Mouse (Mus musculus): ENCODE results near the gene Nxn.

Gene Nxn

GRCm38 (mm10) chr11:76260208-76261050, 138.5 kb downstream of the Nxn start:
- DNase-seq (ENCODE audit: low spot score), result no peak

- DNase-seq (ENCODE audit: low spot score), result no peak
These were observed 140.4 kb downstream of the Nxn start for GRCm38 (mm10) chr11:76258511-76258910.

GRCm38 (mm10) chr11:76257386-76257785, 141.6 kb downstream of the Nxn start:
- DNase-seq (ENCODE audit: low spot score), result no peak

DNA sequence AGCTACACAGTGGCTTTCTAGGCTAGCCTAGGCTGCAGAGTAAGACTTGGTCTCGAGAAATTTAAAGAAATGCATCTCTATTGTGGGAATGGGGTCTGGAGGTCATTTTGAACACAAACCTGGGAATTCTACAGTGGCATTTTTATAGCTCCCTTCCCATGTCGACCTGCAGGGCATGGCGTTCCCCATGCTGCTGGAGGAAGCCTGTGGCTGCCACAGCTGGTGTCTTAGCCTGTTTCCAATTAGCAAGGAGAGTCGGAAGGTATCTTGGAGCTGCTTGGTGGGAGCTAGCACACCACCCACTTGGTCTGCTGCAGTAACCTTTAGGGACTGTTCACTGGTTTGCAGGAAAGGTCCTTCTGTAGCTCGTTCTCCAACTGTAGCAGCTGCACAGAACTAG, 142.8 kb downstream of the Nxn start:
- DNase-seq (ENCODE audit: low spot score), result no peak

- DNase-seq (ENCODE audit: low spot score), result no peak
These were observed 143.4 kb downstream of the Nxn start for GRCm38 (mm10) chr11:76255431-76256001.

GRCm38 (mm10) chr11:76253918-76254264, 145.0 kb downstream of the Nxn start:
- no peak for DNase-seq (ENCODE audit: low spot score)

- peak; percentile 72 for DNase-seq (ENCODE audit: low spot score)
These were observed 145.6 kb downstream of the Nxn start for GRCm38 (mm10) chr11:76253145-76253917.

DNA sequence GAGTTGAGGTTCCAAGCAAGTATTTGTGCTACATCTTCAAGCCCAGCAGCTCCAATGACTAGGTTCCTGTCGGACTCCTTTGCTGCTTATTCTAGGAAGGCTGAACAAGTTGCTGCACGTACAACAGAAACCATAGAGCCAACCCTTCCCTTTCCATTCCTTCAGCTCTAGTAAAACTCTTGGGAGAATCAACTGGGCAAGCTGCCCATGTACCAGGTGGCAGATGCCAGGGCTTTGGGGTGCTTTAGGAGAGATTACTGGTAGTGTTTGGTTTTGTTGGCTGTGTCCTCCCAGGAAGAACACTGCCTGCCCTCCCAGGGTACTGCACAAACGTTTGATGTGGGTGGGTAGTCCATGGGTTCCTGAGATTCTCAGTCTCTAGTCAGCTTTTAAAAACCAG, 146.9 kb downstream of the Nxn start:
- DNase-seq (ENCODE audit: low spot score), result no peak

GRCm38 (mm10) chr11:76247239-76247638, 151.7 kb downstream of the Nxn start:
- DNase-seq (ENCODE audit: low spot score), result no peak

DNA sequence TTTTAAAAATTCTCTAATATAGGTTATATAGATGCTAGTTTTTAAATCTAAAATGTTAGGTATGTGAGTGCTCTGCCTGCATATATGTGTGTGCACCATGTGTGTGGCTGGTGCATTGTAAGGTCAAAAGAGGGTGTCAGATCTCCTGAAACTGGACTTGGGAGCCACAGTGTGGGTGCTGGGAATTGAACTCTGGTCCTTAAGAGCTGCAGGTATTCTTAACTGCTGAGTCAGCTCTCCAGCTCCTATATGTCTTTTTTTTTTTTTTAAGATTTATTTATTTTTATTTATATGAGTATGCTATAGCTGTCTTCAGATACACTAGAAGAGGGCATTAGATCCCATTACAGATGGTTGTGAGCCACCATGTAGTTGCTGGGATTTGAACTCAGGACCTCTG, 152.5 kb downstream of the Nxn start:
- no peak for DNase-seq (ENCODE audit: low spot score)

DNA sequence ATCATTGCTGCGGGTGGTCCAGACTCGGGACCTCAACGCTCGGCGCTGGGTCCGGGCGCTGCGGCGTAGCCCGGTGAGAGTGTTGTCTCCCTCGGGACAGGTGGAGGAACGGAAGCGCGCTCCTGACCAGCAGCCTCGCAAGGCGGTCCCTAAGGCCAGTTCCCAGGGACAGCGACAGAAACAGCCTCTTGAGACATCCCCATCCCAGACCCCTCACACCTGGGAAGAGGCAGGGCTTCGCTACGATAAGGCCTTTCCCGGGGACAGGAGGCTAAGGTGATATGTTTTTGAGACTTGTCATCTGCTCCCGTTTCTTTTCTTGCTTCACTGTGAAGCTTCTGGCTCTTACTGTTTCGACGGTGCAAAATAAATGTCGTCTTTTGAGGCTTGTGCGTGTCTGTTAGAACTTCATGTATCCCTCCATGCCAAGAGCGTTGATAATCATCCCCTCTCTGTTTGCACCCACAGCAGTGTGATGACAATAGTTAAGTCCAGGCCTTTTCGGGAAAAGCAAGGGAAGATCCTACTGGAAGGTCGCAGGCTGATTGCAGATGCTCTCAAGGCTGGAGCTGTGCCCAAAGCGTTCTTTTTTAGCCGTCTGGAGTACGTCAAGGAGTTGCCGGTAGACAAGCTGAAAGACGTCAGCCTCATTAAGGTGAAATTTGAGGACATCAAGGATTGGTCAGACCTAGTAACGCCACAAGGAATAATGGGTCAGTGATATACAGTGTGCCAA, 155.0 kb downstream of the Nxn start:
- DNase-seq (ENCODE audit: low spot score), result no peak

DNA sequence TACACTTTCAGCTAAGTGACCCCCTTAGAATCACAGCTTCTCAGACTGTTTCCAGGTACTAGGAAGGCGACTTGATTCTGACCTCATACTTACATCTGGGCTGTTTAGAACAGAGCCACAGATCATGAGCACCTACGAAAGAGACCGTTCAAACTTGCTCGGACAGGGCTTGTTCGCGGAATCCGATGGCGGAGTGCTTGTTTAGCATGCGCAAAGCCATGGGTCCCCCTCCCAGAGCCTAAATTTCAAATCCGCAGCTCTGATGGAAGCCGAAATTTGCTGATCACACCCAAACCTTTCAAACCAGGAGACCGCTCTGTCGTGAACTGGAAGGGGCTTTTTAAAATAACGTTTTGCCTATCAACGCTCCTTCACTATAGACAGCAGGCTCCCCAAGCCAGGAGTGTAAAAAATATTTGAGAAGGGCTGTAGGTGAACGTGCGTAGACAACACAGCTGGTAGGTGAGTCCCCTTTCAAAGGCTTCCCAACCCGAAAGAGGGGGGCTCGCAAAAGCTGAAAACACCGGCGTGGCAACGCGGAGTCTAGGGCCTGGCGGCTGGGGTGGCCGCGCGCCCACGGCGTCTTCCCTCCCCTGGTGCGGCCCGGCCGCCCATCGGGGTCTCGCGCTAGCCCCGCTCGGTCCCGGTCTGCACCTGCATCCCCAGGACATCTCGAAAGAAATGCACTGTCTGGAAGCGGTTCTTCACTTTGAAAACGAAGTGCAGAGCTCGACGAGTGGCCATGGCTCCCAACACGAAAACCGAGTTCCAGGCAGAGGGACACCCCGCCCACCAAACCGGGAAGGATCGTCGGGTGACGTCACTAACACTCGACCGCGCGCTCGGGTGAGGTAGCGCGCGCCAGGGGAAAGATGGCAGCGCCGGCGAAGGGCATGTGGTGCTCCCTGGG, 155.8 kb downstream of the Nxn start, which contains the start of the genes Mrm3 and Glod4:
Mrm3 (plus strand) TSS at position 815 of the 910 bp plus-strand sequence.
Glod4 (minus strand) TSS at position 825 of the 910 bp plus-strand sequence.
- DNase-seq (ENCODE audit: low spot score), result peak; percentile 86

GRCm38 (mm10) chr11:76239750-76240149, 159.2 kb downstream of the Nxn start:
- no peak for DNase-seq (ENCODE audit: low spot score)

GRCm38 (mm10) chr11:76236136-76236535, 162.8 kb downstream of the Nxn start:
- DNase-seq (ENCODE audit: low spot score), result no peak

GRCm38 (mm10) chr11:76225051-76225450, 173.9 kb downstream of the Nxn start:
- DNase-seq (ENCODE audit: low spot score), result no peak

- no peak for DNase-seq (ENCODE audit: low spot score)
These were observed 174.3 kb downstream of the Nxn start for GRCm38 (mm10) chr11:76224631-76225030.

GRCm38 (mm10) chr11:76217390-76217800, 181.5 kb downstream of the Nxn start, which contains the start of the genes Dbil5 and Gemin4:
Gene Dbil5 (plus strand): TSS chr11:76217608.
Gene Gemin4 (minus strand): TSS chr11:76217664.
- peak; percentile 90 for DNase-seq (ENCODE audit: low spot score)

- DNase-seq (ENCODE audit: low spot score), result no peak
These were observed 182.1 kb downstream of the Nxn start for GRCm38 (mm10) chr11:76216681-76217389.

GRCm38 (mm10) chr11:76216049-76216540, 182.8 kb downstream of the Nxn start:
- DNase-seq (ENCODE audit: low spot score), result no peak

DNA sequence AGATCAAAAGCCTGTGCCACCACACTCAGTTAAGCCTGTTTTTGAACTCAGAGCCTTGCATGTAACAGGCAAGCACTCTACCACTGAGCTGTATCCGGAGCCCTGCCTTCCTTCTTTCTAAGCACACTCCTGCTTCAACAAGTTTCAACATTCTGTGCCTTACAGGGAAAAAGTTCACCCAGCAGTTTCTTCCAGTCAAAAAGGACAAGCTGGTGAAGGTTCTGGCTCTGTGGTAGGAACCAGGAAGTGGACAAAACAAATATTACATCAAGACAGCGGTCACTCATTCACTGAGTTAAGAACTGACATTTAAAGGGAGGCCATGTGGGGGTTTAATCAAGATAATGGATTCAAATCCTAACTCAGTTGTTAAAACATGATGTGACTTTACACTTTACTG, 183.9 kb downstream of the Nxn start:
- no peak for DNase-seq (ENCODE audit: low spot score)
